Mouse (Mus musculus): ENCODE results near the gene Plekha7.

DNA sequence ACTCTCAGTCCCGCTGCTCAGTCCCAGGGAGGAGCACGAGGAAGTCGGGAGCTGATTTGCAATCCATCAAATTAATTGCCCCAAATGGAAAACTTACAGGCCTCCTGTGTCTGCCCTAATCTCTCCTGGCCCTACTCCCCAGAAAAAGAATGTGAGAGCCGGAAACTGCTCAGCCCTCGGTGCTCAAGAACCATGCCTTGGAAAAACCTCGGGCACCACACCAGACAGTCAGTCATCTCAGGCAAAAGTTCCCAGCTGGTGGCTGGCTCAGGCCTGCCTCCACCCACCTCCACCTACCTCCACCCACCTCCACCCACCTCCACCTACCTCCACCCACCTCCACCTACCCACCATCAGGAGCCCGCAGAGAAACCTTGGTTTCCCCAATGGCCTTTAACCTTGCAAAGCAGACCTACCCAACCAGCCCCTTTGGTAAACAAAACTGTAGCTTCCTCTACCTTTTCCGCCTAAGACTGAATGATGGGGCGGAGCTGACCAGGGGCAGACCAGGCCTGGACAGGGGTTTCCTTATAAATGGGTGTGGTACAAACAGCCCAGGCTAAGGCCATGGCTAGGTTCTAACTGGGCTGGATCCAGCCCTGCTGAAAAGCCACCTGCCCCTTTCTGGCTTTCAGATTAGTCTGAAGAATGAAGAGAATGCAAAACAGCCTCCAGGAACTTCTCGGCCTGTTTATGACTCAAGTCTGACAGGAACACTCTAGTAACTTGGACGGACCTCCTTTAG is 21.4 kb downstream of the Plekha7 start:
- TF ChIP-seq FLI1 (IDR thresholded peaks at IDR 0.05; ENCODE audit: low read length) (no peak), GATA1 (IDR thresholded peaks at IDR 0.05; ENCODE audit: borderline replicate concordance, low read length) (no peak)
